Mouse (Mus musculus) ES-Bruce4 (cell line): ENCODE measurements around the gene Abca4. TPM values are rescaled to one million over a fixed set of nuclear protein-coding genes. Genes with fewer than 3 reads are reported as not detected.

Source experiments
- H3K27ac ChIP-seq: 2 replicates; pipeline ENCODE4 v1.5.1; 2012; ENCODE audit warnings: low read length, inconsistent platforms; ENCODE audit not compliant: insufficient read depth
- H3K27me3 ChIP-seq: 2 replicates; pipeline ENCODE4 v1.6.1; 2012; ENCODE audit warnings: mild to moderate bottlenecking, low read length, inconsistent platforms; ENCODE audit not compliant: control insufficient read depth, poor library complexity, insufficient read depth, severe bottlenecking
- H3K36me3 ChIP-seq: 2 replicates; pipeline ENCODE4 v1.6.1; 2012; ENCODE audit warnings: inconsistent platforms, mild to moderate bottlenecking, low read length, moderate library complexity; ENCODE audit not compliant: control insufficient read depth, poor library complexity, insufficient read depth, severe bottlenecking
- H3K4me1 ChIP-seq: one replicate; pipeline ENCODE4 v1.8.1; 2011; ENCODE audit warnings: low read length; ENCODE audit not compliant: control insufficient read depth, insufficient read depth
- H3K4me3 ChIP-seq: 2 replicates; pipeline ENCODE4 v1.5.1; 2011; ENCODE audit warnings: low read depth, mild to moderate bottlenecking, low read length
- H3K9ac ChIP-seq: 2 replicates; pipeline ENCODE4 v1.6.1; 2012; ENCODE audit warnings: low read depth, mild to moderate bottlenecking, inconsistent platforms; ENCODE audit not compliant: poor library complexity, severe bottlenecking
- H3K9me3 ChIP-seq: replicated peaks from 2 replicates; pipeline ENCODE4 v1.6.1; 2012; ENCODE audit warnings: mild to moderate bottlenecking, low read length, inconsistent platforms; ENCODE audit not compliant: control insufficient read depth, poor library complexity, insufficient read depth, severe bottlenecking
- CTCF ChIP-seq: IDR thresholded peaks from one replicate; pipeline ENCODE4 v1.8.1; 2011; ENCODE audit warnings: low read depth, low read length
- EP300 ChIP-seq: IDR thresholded peaks from 2 replicates; pipeline ENCODE4 v1.6.1; 2011; ENCODE audit warnings: low read depth, low read length; ENCODE audit not compliant: insufficient read depth
- POLR2A ChIP-seq: IDR thresholded peaks from one replicate; pipeline ENCODE4 v1.8.1; 2011; ENCODE audit warnings: low read length; ENCODE audit not compliant: insufficient read depth
- polyA plus RNA-seq: library from polyadenylated mRNA; stranded (reverse); fragments of >200 nt; gene quantifications from 2 replicates; pipeline ENCODE4 v1.2.4, GENCODE M21; 2011; ENCODE audit warnings: low read depth; ENCODE audit not compliant: missing spikeins, insufficient read depth, insufficient read length

The Abca4 gene
- polyA plus RNA-seq, 1 experiment, result 0.81 TPM

DNA sequence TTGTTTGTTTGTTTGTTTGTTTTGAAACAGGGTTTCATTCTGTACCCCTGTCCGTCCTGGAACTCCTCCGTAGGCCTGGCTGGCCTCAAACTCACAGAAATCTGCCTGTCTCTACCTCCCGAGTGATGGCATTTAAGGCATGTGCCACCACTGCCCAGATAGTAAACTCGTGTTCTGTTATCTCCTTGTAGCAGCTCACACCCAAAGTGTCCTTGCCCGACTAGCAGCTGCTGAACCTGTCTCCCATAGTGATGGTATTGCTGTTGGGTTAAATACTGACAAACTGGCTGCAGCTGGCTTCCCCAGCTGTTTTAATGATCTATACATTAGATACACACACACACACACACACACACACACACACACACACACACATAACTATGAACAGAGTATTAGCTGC, 55.5 kb downstream of the Abca4 start:
- Histone ChIP-seq H3K36me3 (no peaks in the 10 kb centered on the region), H3K4me1 (peaks cover 3% of the 10 kb centered on the region), H3K27ac (no peak overlapping the region), H3K4me3 (no peak overlapping the region), H3K27me3 (no peaks in the 10 kb centered on the region), H3K9ac (no peak overlapping the region), H3K9me3 (no peaks in the 10 kb centered on the region)
- TF ChIP-seq POLR2A (no peak), CTCF (no peak), EP300 (no peak)

DNA sequence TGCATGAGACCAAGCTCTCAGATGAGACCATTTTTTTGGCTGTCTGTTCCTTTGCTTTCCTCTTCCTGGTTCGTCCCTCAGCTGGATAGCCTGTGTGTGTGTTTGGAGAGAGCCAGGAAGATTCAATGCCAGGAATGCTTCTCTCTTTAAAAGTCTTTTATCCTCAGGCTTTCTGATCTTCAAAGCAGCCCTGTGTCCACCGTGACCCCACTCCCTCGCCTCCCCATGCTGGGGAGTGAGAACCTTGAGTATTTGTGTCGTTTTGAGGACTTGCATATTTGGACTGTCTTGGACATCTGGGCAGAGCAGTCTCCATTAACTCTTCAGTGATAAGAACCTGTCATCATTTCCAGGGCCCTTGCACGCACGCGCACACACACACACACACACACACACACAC, 57.8 kb downstream of the Abca4 start:
- Histone ChIP-seq H3K9me3 (no peaks in the 10 kb centered on the region), H3K27ac (no peak overlapping the region), H3K27me3 (no peaks in the 10 kb centered on the region), H3K36me3 (no peaks in the 10 kb centered on the region), H3K4me1 (peaks cover 3% of the 10 kb centered on the region), H3K9ac (no peak overlapping the region), H3K4me3 (no peak overlapping the region)
- no peak for TF ChIP-seq EP300
- no peak for TF ChIP-seq CTCF
- no peak for TF ChIP-seq POLR2A

DNA sequence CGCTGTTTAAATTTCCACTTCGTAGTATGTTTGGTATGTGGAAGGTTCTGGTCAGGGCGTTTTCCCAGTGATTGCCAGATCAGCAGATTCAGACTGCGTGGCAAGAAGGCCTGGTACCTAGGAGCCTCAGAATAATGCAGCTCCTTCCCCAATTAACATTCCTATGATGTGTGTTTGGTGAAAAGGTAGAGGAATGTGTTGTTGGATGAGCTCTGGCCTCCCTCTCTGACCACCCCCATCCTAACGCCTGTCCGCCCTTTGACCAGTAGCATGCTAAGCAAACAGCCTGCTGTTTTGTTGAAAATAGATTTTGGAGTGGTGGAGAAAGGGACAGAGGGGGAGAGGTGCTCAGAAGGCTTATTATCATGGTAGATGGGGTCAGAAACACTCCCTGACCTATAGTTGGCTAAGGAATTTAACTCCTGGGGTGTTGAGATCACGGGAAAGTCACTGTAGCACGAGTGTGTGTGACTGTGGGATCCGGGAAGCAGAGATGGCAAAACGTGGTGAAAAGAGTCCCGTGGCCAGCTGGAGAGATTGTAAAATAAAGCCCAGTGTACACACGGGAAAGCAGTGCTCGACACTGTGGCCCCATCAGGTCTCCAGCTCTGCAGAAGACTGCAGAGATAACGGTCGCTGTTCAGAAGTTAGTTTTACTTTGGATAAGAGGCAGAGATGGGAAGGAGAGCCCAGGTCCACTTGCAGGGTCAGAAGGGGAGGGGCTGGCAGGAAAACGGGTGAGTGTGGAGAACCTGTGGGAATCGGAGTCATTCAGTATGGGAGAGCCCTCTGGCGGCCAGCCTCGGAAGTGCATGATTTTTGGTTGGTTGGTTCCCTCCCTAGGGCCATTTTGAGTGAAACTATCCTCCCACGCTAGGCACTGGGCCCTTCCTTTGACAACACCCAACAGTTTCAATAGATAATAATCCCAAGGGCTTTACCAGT, 59.9 kb downstream of the Abca4 start:
- Histone ChIP-seq H3K4me3 (no peak overlapping the region), H3K36me3 (no peaks in the 10 kb centered on the region), H3K9ac (no peak overlapping the region), H3K4me1 (peaks cover 3% of the 10 kb centered on the region), H3K27ac (no peak overlapping the region), H3K27me3 (no peaks in the 10 kb centered on the region), H3K9me3 (no peaks in the 10 kb centered on the region)
- no peak for TF ChIP-seq POLR2A
- peak; percentile 86 for TF ChIP-seq CTCF
- TF ChIP-seq EP300, result no peak

DNA sequence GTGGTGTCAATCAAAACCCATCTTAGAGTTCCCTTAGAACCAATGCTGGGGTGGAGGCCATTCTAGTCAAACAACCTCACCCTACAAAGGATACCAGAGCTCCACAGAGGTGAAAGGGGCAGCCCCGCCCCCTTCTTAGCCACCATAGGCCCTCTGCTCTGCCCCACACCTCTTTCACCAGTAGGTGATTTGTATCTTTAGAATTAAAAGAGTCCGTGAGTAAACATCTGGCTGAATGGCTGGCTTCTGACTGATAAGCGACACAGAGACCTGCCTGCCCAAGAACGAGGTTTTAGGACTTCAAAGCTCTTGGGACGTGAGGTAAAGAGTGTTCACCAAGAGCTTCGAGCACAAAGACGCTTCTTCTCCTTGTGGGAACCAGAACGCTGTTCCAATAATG, 62.7 kb downstream of the Abca4 start:
- H3K9me3 ChIP-seq, result no peaks in the 10 kb centered on the region
- no peak overlapping the region for H3K4me3 ChIP-seq
- H3K27me3 ChIP-seq, result no peaks in the 10 kb centered on the region
- H3K27ac ChIP-seq, result no peak overlapping the region
- H3K4me1 ChIP-seq, result peaks cover 3% of the 10 kb centered on the region
- H3K9ac ChIP-seq, result no peak overlapping the region
- H3K36me3 ChIP-seq, result no peaks in the 10 kb centered on the region
- TF ChIP-seq EP300 (no peak), CTCF (no peak), POLR2A (no peak)

DNA sequence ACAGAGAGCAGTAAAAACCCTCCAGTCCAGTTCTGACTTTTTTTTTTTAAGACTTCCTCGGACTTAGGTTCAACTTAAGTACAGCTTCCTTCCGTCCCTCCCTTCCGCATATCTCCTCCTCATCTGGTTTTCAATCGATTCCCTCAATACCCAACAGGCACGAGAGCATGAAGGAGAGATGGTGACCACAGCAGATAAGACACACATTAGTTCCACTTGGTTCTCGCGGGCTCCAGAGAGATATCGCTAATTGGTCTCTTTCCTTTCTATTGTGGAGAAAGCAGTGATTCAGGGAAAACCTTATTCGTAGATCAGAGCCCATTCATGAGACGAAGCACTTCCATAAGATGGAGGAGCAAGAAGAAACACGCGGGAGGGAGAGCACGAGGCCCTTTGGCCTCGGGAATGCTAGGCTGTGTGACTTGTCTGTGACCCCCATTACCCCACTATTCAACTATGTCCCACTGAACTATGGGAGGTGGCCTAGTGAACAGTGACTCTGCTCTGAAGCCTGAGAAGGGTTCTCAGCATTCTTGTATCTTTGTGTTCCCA, 63.5 kb downstream of the Abca4 start:
- Histone ChIP-seq H3K27ac (no peak overlapping the region), H3K4me3 (no peak overlapping the region), H3K27me3 (no peaks in the 10 kb centered on the region), H3K9ac (no peak overlapping the region), H3K4me1 (peaks cover 4% of the 10 kb centered on the region), H3K36me3 (no peaks in the 10 kb centered on the region), H3K9me3 (no peaks in the 10 kb centered on the region)
- no peak for TF ChIP-seq CTCF
- no peak for TF ChIP-seq EP300
- TF ChIP-seq POLR2A, result no peak

DNA sequence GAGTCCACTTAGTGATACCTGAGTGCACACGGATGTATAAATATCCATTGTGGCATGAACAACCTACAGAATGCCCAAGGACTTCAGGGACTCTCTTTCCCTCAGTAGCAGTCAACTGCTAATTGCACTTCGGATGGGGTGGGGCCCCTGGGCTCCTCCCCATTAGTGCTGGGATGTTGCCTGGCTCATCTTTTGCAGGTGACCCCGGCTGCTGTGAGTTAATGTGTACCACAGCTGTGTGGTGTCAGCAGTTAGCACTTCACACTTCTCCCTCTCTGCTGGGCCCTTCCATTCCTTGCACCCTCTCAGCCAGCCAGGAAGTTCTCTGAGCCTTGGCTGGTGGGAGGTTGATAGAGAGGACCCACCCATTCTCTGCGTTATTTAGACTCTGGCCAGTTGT, 65.2 kb downstream of the Abca4 start:
- peaks cover 2% of the 10 kb centered on the region for H3K4me1 ChIP-seq
- H3K9me3 ChIP-seq, result no peaks in the 10 kb centered on the region
- no peaks in the 10 kb centered on the region for H3K27me3 ChIP-seq
- no peak overlapping the region for H3K4me3 ChIP-seq
- H3K9ac ChIP-seq, result no peak overlapping the region
- no peak overlapping the region for H3K27ac ChIP-seq
- H3K36me3 ChIP-seq, result no peaks in the 10 kb centered on the region
- TF ChIP-seq CTCF (no peak), POLR2A (no peak), EP300 (no peak)
